Mouse (Mus musculus): ENCODE measurements around the gene 1700001P01Rik. TPM values are rescaled to one million over a fixed set of nuclear protein-coding genes. Genes with fewer than 3 reads are reported as not detected.

Gene 1700001P01Rik
- polyA plus RNA-seq, 1 experiment, result 0.38 TPM

DNA sequence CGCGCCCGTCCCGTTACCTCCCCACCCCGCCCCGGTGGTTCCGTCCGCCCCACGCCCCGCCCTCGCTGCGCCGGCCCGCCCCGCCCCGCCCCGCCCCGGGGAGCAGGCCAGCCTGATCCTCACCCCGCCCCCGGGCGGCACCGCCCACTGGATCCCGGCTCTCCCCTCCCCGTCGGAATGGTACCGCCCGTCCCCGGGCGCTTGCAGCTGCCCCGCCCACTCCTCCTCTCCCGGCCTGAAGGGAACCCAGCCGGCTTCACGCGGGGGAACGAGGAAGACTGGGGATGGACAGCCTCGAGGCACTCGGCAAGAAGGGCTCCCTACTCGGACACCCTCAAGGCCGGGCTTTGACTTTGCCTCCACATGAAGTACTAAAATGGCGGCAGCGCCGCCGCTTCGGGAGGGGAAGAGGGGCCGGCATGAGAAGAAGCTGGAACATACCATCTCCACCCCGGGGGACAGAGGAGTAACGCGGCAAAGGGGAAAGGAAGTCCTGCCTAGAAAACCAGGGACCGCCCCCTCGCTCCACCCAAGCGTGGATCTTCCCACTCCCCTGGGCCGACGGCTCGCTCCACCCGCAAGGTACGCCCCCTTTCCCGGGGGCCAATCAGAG lies 30.9 kb downstream of the 1700001P01Rik start:
- Histone ChIP-seq H3K27ac (ENCODE audit: control insufficient read depth, insufficient read depth, low read length) (peak overlapping the region; percentile 79), H3K4me1 (replicated peaks; ENCODE audit: control insufficient read depth, insufficient read depth, low read length) (peaks cover 20% of the 10 kb centered on the region), H3K36me3 (ENCODE audit: control insufficient read depth, insufficient read depth, low read length) (peaks cover 12% of the 10 kb centered on the region), H3K4me3 (ENCODE audit: control insufficient read depth, insufficient read depth, low read length) (peak overlapping the region; percentile 98), H3K27me3 (ENCODE audit: control insufficient read depth, insufficient read depth, low read length) (no peaks in the 10 kb centered on the region)
- DNase-seq, result peak; percentile 99
- TF ChIP-seq POLR2A (IDR thresholded peaks at IDR 0.05; ENCODE audit: control insufficient read depth, extremely low read depth, insufficient read depth, low read length, poor library complexity) (0 out of 2 replicates have a peak, but pooled peaks have one; percentile 35), CTCF (IDR thresholded peaks at IDR 0.05; ENCODE audit: borderline replicate concordance, control insufficient read depth, extremely low read depth, insufficient read depth, low read length, poor library complexity) (no peak)
- under 1% methylated on average over 51 of the region's 57 CpGs for WGBS

DNA sequence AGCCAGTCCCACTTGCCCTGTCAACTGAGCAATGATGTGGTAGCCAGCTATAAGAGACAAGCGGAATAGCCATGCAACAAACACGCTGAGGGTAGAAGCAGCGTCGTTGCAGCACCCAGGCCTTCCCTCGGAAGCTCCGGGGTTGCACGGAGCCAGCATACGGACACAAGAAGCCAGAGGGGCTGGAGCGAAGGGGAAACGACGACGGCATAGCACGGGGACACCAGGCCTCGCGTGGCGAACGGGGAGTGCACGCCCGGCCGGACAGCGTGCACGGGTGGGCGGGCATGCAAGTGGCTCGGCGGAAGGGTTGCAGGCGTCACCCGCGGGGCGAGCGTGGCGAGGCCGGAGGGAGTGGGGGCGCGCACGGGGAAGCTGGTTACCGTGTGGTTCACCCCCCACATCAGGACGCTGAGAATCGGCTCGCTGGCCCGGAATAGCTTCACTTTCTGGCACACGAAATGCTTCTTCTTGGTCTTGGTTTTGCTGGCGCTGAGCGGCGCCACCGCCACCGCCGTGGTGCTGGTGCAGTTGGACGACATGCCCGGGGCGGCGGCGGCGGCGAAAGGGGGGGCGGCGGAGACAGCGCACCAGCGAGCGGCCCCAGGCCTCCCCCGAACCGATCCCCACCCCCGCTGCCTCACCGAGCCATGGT lies 31.5 kb downstream of the 1700001P01Rik start, which contains the start of gene Pip4k2b:
Gene Pip4k2b, minus strand, starts transcription at position 642 of the 655 bp plus-strand sequence.
- peaks cover 5% of the 10 kb centered on the region for H3K36me3 ChIP-seq (ENCODE audit: control insufficient read depth, insufficient read depth, low read length)
- H3K4me1 ChIP-seq (replicated peaks; ENCODE audit: control insufficient read depth, insufficient read depth, low read length), result peaks cover 20% of the 10 kb centered on the region
- peak within 1 kb of the TSS; percentile 82 for H3K27ac ChIP-seq (ENCODE audit: control insufficient read depth, insufficient read depth, low read length)
- WGBS, result under 1% methylated on average over 59 of the region's 63 CpGs
- DNase-seq, result no peak
- no peak for TF ChIP-seq POLR2A (IDR thresholded peaks at IDR 0.05; ENCODE audit: control insufficient read depth, extremely low read depth, insufficient read depth, low read length, poor library complexity)
- H3K27me3 ChIP-seq (ENCODE audit: control insufficient read depth, insufficient read depth, low read length), result no peaks in the 10 kb centered on the region
- H3K4me3 ChIP-seq (ENCODE audit: control insufficient read depth, insufficient read depth, low read length), result peak within 1 kb of the TSS; percentile 98

DNA sequence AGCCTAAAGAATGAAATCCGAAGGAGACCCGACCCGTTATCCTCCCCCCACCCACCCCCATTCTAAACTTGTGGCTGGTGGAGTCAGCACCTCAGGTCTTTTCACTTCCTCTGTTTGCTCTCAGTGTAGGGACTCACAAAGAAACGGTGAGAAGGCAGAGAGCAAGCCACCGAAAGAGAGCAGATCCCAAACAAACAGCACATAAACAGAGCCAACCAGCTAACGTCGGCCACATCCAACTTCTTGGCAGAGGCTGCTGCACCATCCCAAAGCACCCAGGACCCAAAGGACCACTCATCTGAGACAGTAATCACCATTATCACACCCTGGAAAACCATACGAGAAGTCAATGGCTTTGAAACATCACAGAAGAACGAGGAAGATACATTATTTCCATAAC lies 32.3 kb downstream of the 1700001P01Rik start:
- WGBS, result 1% methylated on average over 9 of the region's 9 CpGs
- DNase-seq, result peak; percentile 37
- TF ChIP-seq POLR2A (IDR thresholded peaks at IDR 0.05; ENCODE audit: control insufficient read depth, extremely low read depth, insufficient read depth, low read length, poor library complexity) (0 out of 2 replicates have a peak, but pooled peaks have one; percentile 21), CTCF (IDR thresholded peaks at IDR 0.05; ENCODE audit: borderline replicate concordance, control insufficient read depth, extremely low read depth, insufficient read depth, low read length, poor library complexity) (no peak)
- H3K4me3 ChIP-seq (ENCODE audit: control insufficient read depth, insufficient read depth, low read length), result peak overlapping the region; percentile 83
- peaks cover 3% of the 10 kb centered on the region for H3K36me3 ChIP-seq (ENCODE audit: control insufficient read depth, insufficient read depth, low read length)
- peaks cover 20% of the 10 kb centered on the region for H3K4me1 ChIP-seq (replicated peaks; ENCODE audit: control insufficient read depth, insufficient read depth, low read length)
- no peaks in the 10 kb centered on the region for H3K27me3 ChIP-seq (ENCODE audit: control insufficient read depth, insufficient read depth, low read length)
- H3K27ac ChIP-seq (ENCODE audit: control insufficient read depth, insufficient read depth, low read length), result peak overlapping the region; percentile 82

DNA sequence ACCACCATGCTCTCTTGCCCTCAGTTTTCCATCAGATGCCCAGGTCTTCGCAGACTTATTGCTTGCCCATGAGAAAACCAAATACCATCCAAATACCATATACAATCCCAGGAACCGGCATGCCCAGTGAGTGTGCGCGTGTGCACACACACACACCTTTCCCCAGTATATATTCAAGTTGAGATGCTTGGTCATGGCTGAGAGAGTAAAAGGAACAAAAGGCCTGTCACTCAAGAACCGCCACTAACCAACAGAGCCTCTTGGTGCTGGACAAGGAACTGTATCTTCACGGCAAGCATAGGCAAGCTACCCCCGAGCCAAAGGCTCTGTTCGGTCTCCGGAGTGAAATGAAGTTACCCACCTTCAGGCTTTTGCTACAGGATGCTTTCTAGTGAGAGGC lies 33.1 kb downstream of the 1700001P01Rik start:
- Histone ChIP-seq H3K27ac (ENCODE audit: control insufficient read depth, insufficient read depth, low read length) (no peak overlapping the region), H3K4me3 (ENCODE audit: control insufficient read depth, insufficient read depth, low read length) (no peak overlapping the region), H3K4me1 (replicated peaks; ENCODE audit: control insufficient read depth, insufficient read depth, low read length) (peaks cover 20% of the 10 kb centered on the region), H3K27me3 (ENCODE audit: control insufficient read depth, insufficient read depth, low read length) (no peaks in the 10 kb centered on the region), H3K36me3 (ENCODE audit: control insufficient read depth, insufficient read depth, low read length) (peaks cover 1% of the 10 kb centered on the region; the same call in 1 of the 2 replicates)
- WGBS, result 70% methylated on average over 9 of the region's 9 CpGs
- DNase-seq, result no peak
- no peak for TF ChIP-seq POLR2A (IDR thresholded peaks at IDR 0.05; ENCODE audit: control insufficient read depth, extremely low read depth, insufficient read depth, low read length, poor library complexity)
- no peak for TF ChIP-seq CTCF (IDR thresholded peaks at IDR 0.05; ENCODE audit: borderline replicate concordance, control insufficient read depth, extremely low read depth, insufficient read depth, low read length, poor library complexity)

DNA sequence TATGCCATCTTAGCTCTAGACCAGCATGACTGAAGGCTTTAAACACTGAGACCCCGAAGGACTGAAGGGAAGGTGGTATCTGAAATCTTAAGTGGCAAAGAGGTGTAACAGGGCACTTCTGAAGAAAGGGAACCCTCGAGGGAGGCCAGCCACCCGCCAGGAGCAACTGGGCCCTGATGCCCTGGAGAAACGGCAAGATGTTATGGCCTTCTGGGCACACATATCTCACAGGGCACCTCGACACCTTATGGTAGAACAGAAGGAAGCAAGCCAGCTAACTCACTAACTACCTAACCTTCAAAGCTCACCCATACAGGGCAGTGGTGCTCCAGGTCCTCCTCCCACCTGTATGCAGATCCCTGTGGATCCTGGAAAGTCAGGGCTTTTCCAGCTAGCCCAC lies 33.6 kb downstream of the 1700001P01Rik start:
- WGBS, result 86% methylated on average over 5 of the region's 5 CpGs
- no peak for DNase-seq
- H3K4me1 ChIP-seq (replicated peaks; ENCODE audit: control insufficient read depth, insufficient read depth, low read length), result peaks cover 20% of the 10 kb centered on the region
- no peaks in the 10 kb centered on the region for H3K36me3 ChIP-seq (ENCODE audit: control insufficient read depth, insufficient read depth, low read length)
- TF ChIP-seq CTCF (IDR thresholded peaks at IDR 0.05; ENCODE audit: borderline replicate concordance, control insufficient read depth, extremely low read depth, insufficient read depth, low read length, poor library complexity), result no peak
- TF ChIP-seq POLR2A (IDR thresholded peaks at IDR 0.05; ENCODE audit: control insufficient read depth, extremely low read depth, insufficient read depth, low read length, poor library complexity), result no peak
- no peak overlapping the region for H3K27ac ChIP-seq (ENCODE audit: control insufficient read depth, insufficient read depth, low read length)
- H3K4me3 ChIP-seq (ENCODE audit: control insufficient read depth, insufficient read depth, low read length), result no peak overlapping the region
- no peaks in the 10 kb centered on the region for H3K27me3 ChIP-seq (ENCODE audit: control insufficient read depth, insufficient read depth, low read length)

DNA sequence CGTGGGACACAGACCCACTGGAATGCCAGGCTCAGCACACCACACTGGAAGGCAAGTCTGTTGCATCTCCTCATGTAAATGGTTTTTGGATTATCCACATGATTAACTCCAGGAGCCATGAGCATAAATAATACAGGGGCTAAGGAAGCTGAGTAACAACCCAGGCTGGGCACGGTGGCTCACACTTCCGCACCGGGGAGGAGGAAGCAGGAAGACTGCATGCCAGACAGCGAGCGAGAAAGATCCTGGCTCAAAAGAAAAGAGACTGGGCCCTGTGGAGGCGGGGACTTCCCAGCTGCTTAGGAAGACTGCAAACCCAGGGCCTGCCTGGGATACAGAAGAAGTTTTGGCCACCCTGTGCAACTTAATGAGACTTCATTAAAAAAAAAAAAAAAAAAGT lies 35.5 kb downstream of the 1700001P01Rik start:
- no peaks in the 10 kb centered on the region for H3K27me3 ChIP-seq (ENCODE audit: control insufficient read depth, insufficient read depth, low read length)
- H3K27ac ChIP-seq (ENCODE audit: control insufficient read depth, insufficient read depth, low read length), result no peak overlapping the region
- H3K36me3 ChIP-seq (ENCODE audit: control insufficient read depth, insufficient read depth, low read length), result no peaks in the 10 kb centered on the region
- peak; percentile 43 for DNase-seq
- H3K4me3 ChIP-seq (ENCODE audit: control insufficient read depth, insufficient read depth, low read length), result no peak overlapping the region
- peaks cover 20% of the 10 kb centered on the region for H3K4me1 ChIP-seq (replicated peaks; ENCODE audit: control insufficient read depth, insufficient read depth, low read length)
- no peak for TF ChIP-seq POLR2A (IDR thresholded peaks at IDR 0.05; ENCODE audit: control insufficient read depth, extremely low read depth, insufficient read depth, low read length, poor library complexity)
- no peak for TF ChIP-seq CTCF (IDR thresholded peaks at IDR 0.05; ENCODE audit: borderline replicate concordance, control insufficient read depth, extremely low read depth, insufficient read depth, low read length, poor library complexity)
- WGBS, result 47% methylated on average over 7 of the region's 7 CpGs

All from thymus, adult 2 months (tissue).